Mouse (Mus musculus): Measurements from ENCODE around the gene Krt88.

Krt88 gene

GRCm38 (mm10) chr15:101447444-101447843 is at the start of gene Krt88:
Gene Krt88, plus strand, starts transcription at chr15:101447744.
- DNase-seq, result no peak

GRCm38 (mm10) chr15:101398269-101398668 is 49.3 kb upstream of the Krt88 start:
- DNase-seq, result no peak

- no peak for DNase-seq
Observed at GRCm38 (mm10) chr15:101410775-101411174, 36.8 kb upstream of the Krt88 start, which contains the start of gene Krt7. Gene Krt7, plus strand, starts transcription at chr15:101411043.

- no peak for DNase-seq
Observed at GRCm38 (mm10) chr15:101412188-101412587, 35.4 kb upstream of the Krt88 start.

GRCm38 (mm10) chr15:101413916-101414635 is 33.5 kb upstream of the Krt88 start:
- no peak for DNase-seq

GRCm38 (mm10) chr15:101414807-101415565 is 32.6 kb upstream of the Krt88 start:
- DNase-seq, result no peak

- DNase-seq, result no peak
Observed at GRCm38 (mm10) chr15:101418950-101419349, 28.6 kb upstream of the Krt88 start.

GRCm38 (mm10) chr15:101420903-101421302 is 26.6 kb upstream of the Krt88 start:
- no peak for DNase-seq

GRCm38 (mm10) chr15:101424914-101425313 is 22.6 kb upstream of the Krt88 start:
- DNase-seq, result no peak

GRCm38 (mm10) chr15:101436611-101437010 is 10.9 kb upstream of the Krt88 start:
- DNase-seq, result no peak

GRCm38 (mm10) chr15:101438555-101438954 is 9.0 kb upstream of the Krt88 start, which contains the start of gene Krt87:
Gene Krt87, minus strand, starts transcription at chr15:101438804.
- no peak for DNase-seq

GRCm38 (mm10) chr15:101440837-101441236 is 6.7 kb upstream of the Krt88 start:
- DNase-seq, result no peak

- no peak for DNase-seq
Observed at GRCm38 (mm10) chr15:101446572-101446971, 972 bp upstream of the Krt88 start.

GRCm38 (mm10) chr15:101453093-101453736 is 5.7 kb downstream of the Krt88 start:
- DNase-seq, result peak; percentile 70

GRCm38 (mm10) chr15:101454774-101455173 is 7.2 kb downstream of the Krt88 start:
- no peak for DNase-seq

GRCm38 (mm10) chr15:101455292-101455691 is 7.7 kb downstream of the Krt88 start:
- no peak for DNase-seq

- no peak for DNase-seq
Observed at GRCm38 (mm10) chr15:101455891-101456290, 8.3 kb downstream of the Krt88 start.

GRCm38 (mm10) chr15:101458361-101458930 is 10.9 kb downstream of the Krt88 start:
- no peak for DNase-seq

- DNase-seq, result no peak
Observed at GRCm38 (mm10) chr15:101459283-101459682, 11.7 kb downstream of the Krt88 start.

GRCm38 (mm10) chr15:101463651-101464050 is 16.1 kb downstream of the Krt88 start, which contains the start of gene Krt81:
Gene Krt81, minus strand, starts transcription at chr15:101463751.
- DNase-seq, result no peak

GRCm38 (mm10) chr15:101469093-101469492 is 21.5 kb downstream of the Krt88 start:
- DNase-seq, result no peak

- no peak for DNase-seq
Observed at GRCm38 (mm10) chr15:101472952-101473528, 25.5 kb downstream of the Krt88 start, which contains the start of gene Krt86. Gene Krt86, plus strand, starts transcription at chr15:101473478.

Measured in thymus, postnatal 25 days (tissue).